Mouse (Mus musculus) bone marrow, adult 2 months (tissue): ENCODE results near the gene Mmp20. TPM values are rescaled to one million over a fixed set of nuclear protein-coding genes. Genes with fewer than 3 reads are reported as not detected.

ENCODE experiments used
- H3K27ac ChIP-seq: fragments of 200-500 bp; 2 replicates; pipeline ENCODE4 v1.5.1; 2012; ENCODE audit warnings: low read depth, mild to moderate bottlenecking, control low read depth, inconsistent platforms, low read length; ENCODE audit not compliant: control insufficient read depth, poor library complexity, insufficient read depth
- H3K4me1 ChIP-seq: fragments of 200-500 bp; 2 replicates; pipeline ENCODE4 v1.6.1; 2011; ENCODE audit warnings: low read length; ENCODE audit not compliant: control insufficient read depth, insufficient read depth
- H3K4me3 ChIP-seq: fragments of 200-500 bp; replicated peaks from 2 replicates; pipeline ENCODE3; 2011; ENCODE audit warnings: mild to moderate bottlenecking, low read depth, low read length, control low read depth; ENCODE audit not compliant: control insufficient read depth
- CTCF ChIP-seq: fragments of 200-500 bp; IDR thresholded peaks from 2 replicates; pipeline ENCODE4 v1.5.1; 2011; ENCODE audit warnings: low read length, control low read depth; ENCODE audit not compliant: control insufficient read depth, insufficient read depth
- POLR2A ChIP-seq: fragments of 200-500 bp; IDR thresholded peaks from 2 replicates; pipeline ENCODE4 v1.6.1; 2011; ENCODE audit warnings: low read depth, mild to moderate bottlenecking, control low read depth, low read length, borderline replicate concordance; ENCODE audit not compliant: control insufficient read depth
- WGBS: fragments of 180-500 bp; shearing (Covaris S2); methylation state at CpG from one replicate; pipeline ENCODE4 v1.1.7; 2018; 5-methylcytosine and 5-hydroxymethylcytosine counted together
- polyA plus RNA-seq: library from polyadenylated mRNA; stranded (reverse); fragments of >200 nt; gene quantifications from 2 replicates; pipeline ENCODE4 v1.2.4, GENCODE M21; 2011; ENCODE audit warnings: low replicate concordance; ENCODE audit not compliant: missing spikeins, insufficient read depth, insufficient read length

Gene Mmp20
- polyA plus RNA-seq, 1 experiment = not detected

DNA sequence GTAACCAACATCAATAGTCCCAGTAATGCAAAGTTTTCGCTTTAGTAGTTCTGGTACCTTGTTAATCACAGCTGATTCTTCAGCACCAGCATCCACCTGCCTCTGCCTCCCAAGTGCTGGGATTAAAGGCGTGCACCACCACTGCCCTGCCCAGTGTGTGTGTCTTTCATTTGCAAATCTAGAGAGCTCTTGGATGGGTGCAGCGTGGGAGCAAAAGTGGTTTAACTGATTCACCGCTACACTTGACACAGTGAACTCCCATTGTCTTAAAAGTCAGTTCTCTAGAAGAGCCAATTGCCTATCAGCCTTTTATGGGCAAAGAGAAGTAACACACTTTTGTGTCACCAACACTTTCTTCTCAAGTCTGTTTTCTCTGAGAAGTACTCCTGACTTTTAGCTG is 83.2 kb downstream of the Mmp20 start:
- Histone ChIP-seq H3K27ac (no peak overlapping the region), H3K4me3 (no peak overlapping the region), H3K4me1 (no peaks in the 10 kb centered on the region; the same call in 1 of the 2 replicates)
- TF ChIP-seq POLR2A = no peak
- TF ChIP-seq CTCF = no peak
- WGBS = 68% methylated on average over 4 of the region's 4 CpGs

GRCm38 (mm10) chr9:7714062-7714907 is 86.3 kb downstream of the Mmp20 start:
- TF ChIP-seq POLR2A (no peak), CTCF (no peak)
- Histone ChIP-seq H3K4me1 (no peaks in the 10 kb centered on the region; the same call in 1 of the 2 replicates), H3K27ac (no peak overlapping the region), H3K4me3 (no peak overlapping the region)
- 25% methylated on average over 4 of the region's 4 CpGs for WGBS

DNA sequence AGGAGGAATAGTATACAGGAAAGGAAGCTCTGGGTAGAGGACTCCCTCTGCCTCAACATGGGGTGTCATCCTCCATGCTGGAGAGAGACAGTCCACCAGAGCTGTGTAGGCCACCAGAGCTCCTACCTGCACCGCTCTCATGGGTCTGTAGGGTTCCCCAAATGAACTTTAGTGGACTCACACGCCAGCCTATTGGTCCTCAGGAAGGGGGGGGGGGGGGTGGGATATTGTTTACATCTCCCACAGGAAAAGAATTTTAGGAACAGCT is 86.8 kb downstream of the Mmp20 start:
- TF ChIP-seq POLR2A (no peak), CTCF (no peak)
- Histone ChIP-seq H3K4me3 (no peak overlapping the region), H3K4me1 (no peaks in the 10 kb centered on the region; the same call in 1 of the 2 replicates), H3K27ac (no peak overlapping the region)
- WGBS = 77% methylated on average over 2 of the region's 2 CpGs

- TF ChIP-seq CTCF (no peak), POLR2A (no peak)
- WGBS = 90% methylated on average over 1 of the region's 1 CpGs
- no peak overlapping the region for H3K27ac ChIP-seq
- H3K4me3 ChIP-seq = no peak overlapping the region
- no peaks in the 10 kb centered on the region for H3K4me1 ChIP-seq
Observed at GRCm38 (mm10) chr9:7721543-7721942, 93.5 kb downstream of the Mmp20 start.

Other genes starting within 250 kb of the Mmp20 start
- not detected in 2 replicates for gene Mmp1b, start 240.2 kb upstream of the Mmp20 start, polyA plus RNA-seq
- gene Mmp3, start 182.4 kb upstream of the Mmp20 start, polyA plus RNA-seq = 1.3 and 6.4 TPM in 2 replicates
- not detected in 2 replicates for gene Mmp10, start 125.9 kb upstream of the Mmp20 start, polyA plus RNA-seq
- 66.3 and 247 TPM in 2 replicates for gene Mmp8, start 69.8 kb upstream of the Mmp20 start, polyA plus RNA-seq
- gene Mmp27, start 56.8 kb upstream of the Mmp20 start, polyA plus RNA-seq = 1.3 TPM in 1 of 2 replicates, not detected in the other
- gene Mmp7, start 63.9 kb downstream of the Mmp20 start, polyA plus RNA-seq = not detected in 2 replicates
- 15.0 and 17.4 TPM in 2 replicates for gene Tmem123, start 135.8 kb downstream of the Mmp20 start, polyA plus RNA-seq
- 25.9 and 41.1 TPM in 2 replicates for gene Birc2, start 208.8 kb downstream of the Mmp20 start, polyA plus RNA-seq
- gene Birc3, start 245.0 kb downstream of the Mmp20 start, polyA plus RNA-seq = 21.9 and 45.9 TPM in 2 replicates